Mouse (Mus musculus) liver, embryonic 15.5 days (tissue): ENCODE data around the gene Ttc17. TPM values are rescaled to one million over a fixed set of nuclear protein-coding genes. Genes with fewer than 3 reads are reported as not detected.

Source experiments
- ATAC-seq: fragments of 200-750 bp; cut with Nextera tagmentation; 2 replicates; pipeline ENCODE4 v1.8.0; 2017; ENCODE audit warnings: moderate number of reproducible peaks, mild to moderate bottlenecking, moderate library complexity; ENCODE audit not compliant: insufficient read depth
- H3K27ac ChIP-seq: fragments of 300-500 bp; sonication (generic); replicated peaks from 2 replicates; pipeline ENCODE4 v1.5.1; 2015; ENCODE audit warnings: mild to moderate bottlenecking, inconsistent platforms
- H3K27me3 ChIP-seq: fragments of 300-500 bp; sonication (generic); 2 replicates; pipeline ENCODE4 v1.6.1; 2015; ENCODE audit warnings: mild to moderate bottlenecking, inconsistent platforms
- H3K36me3 ChIP-seq: fragments of 300-500 bp; sonication (generic); replicated peaks from 2 replicates; pipeline ENCODE4 v1.6.1; 2015; ENCODE audit warnings: moderate library complexity, mild to moderate bottlenecking, inconsistent platforms
- H3K4me1 ChIP-seq: fragments of 300-500 bp; sonication (generic); replicated peaks from 2 replicates; pipeline ENCODE4 v1.6.1; 2015; ENCODE audit warnings: inconsistent platforms
- H3K4me2 ChIP-seq: fragments of 300-500 bp; sonication (generic); 2 replicates; pipeline ENCODE4 v1.6.1; 2015; ENCODE audit warnings: moderate library complexity, mild to moderate bottlenecking, inconsistent platforms
- H3K4me3 ChIP-seq: fragments of 300-500 bp; sonication (generic); replicated peaks from 2 replicates; pipeline ENCODE4 v1.5.1; 2015; ENCODE audit warnings: mild to moderate bottlenecking, inconsistent platforms
- H3K9ac ChIP-seq: fragments of 300-500 bp; sonication (generic); 2 replicates; pipeline ENCODE4 v1.6.1; 2015; ENCODE audit warnings: moderate library complexity, mild to moderate bottlenecking, inconsistent platforms
- H3K9me3 ChIP-seq: fragments of 300-500 bp; sonication (generic); replicated peaks from 2 replicates; pipeline ENCODE4 v1.6.1; 2016; ENCODE audit warnings: inconsistent platforms
- WGBS: fragments of 180-500 bp; shearing (Covaris S2); methylation state at CpG from one replicate; pipeline ENCODE4 v1.1.7; 2015; ENCODE audit warnings: mixed read lengths; ENCODE audit not compliant: insufficient replicate concordance; 5-methylcytosine and 5-hydroxymethylcytosine counted together
- polyA plus RNA-seq: library from polyadenylated mRNA; unstranded; fragments of >200 nt; fragmentation: Nextera tagmentation; extraction: Ambion mirVana; gene quantifications from 2 replicates; pipeline ENCODE4 v1.2.1, GENCODE M21; 2015

The Ttc17 gene
- polyA plus RNA-seq, 1 experiment from 2014 or later, result 6.2 TPM

GRCm38 (mm10) chr2:94290483-94290882, 116.0 kb downstream of the Ttc17 start:
- Histone ChIP-seq H3K27me3 (no peaks in the 10 kb centered on the region; the same call in none of the 2 replicates), H3K9me3 (no peaks in the 10 kb centered on the region), H3K27ac (no peak overlapping the region), H3K4me1 (no peaks in the 10 kb centered on the region), H3K4me3 (no peak overlapping the region), H3K4me2 (no peak overlapping the region), H3K36me3 (no peaks in the 10 kb centered on the region), H3K9ac (no peak overlapping the region)
- ATAC-seq, result no peak
- 1% methylated on average over 5 of the region's 5 CpGs for WGBS

DNA sequence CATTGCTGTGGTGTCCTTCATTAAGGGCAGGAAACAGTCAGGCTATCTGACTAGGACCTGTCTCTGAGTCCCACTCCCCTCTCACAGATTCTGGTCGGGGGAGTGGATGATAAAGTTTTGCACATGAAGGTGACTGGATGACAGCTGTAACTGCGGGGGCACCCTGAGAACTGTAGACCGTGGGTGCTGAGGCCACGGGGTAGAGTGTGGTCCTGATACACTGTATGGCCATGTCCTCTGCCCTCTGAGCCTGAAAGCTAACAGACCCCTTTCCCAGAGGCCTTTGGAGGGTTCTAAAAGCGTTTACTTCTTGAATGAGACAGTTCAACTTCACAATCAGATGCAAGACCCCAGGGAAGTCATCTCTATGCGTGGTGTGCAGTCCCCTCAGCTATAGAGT, 116.8 kb downstream of the Ttc17 start:
- no peak overlapping the region for H3K4me2 ChIP-seq
- H3K36me3 ChIP-seq, result no peaks in the 10 kb centered on the region
- no peak overlapping the region for H3K4me3 ChIP-seq
- H3K4me1 ChIP-seq, result no peaks in the 10 kb centered on the region
- no peak overlapping the region for H3K27ac ChIP-seq
- no peaks in the 10 kb centered on the region for H3K9me3 ChIP-seq
- 52% methylated on average over 6 of the region's 6 CpGs for WGBS
- no peak overlapping the region for H3K9ac ChIP-seq
- no peak for ATAC-seq
- H3K27me3 ChIP-seq, result no peaks in the 10 kb centered on the region; the same call in none of the 2 replicates

DNA sequence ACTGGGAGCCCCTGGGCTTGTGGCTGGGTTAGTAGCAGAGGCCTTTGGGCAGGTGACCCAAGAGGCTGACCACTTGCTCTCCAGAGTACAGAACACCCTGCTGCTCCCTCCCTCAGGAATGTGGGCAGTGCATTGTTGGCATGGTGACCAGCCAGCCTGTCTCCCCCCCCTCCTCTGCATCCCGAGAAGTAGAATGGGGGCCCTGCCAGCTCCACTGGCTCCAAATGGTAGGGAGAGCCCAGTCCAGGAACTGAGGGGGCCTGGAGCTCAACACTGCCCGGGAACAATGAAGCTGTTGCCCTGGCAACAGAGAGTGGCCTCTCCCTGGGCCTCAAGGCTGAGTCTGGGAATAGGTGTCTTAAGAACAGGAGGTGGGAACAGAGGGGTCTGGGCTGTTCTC, 117.3 kb downstream of the Ttc17 start:
- H3K27me3 ChIP-seq, result no peaks in the 10 kb centered on the region; the same call in none of the 2 replicates
- H3K4me1 ChIP-seq, result no peaks in the 10 kb centered on the region
- ATAC-seq, result no peak
- 7% methylated on average over 2 of the region's 2 CpGs for WGBS
- no peaks in the 10 kb centered on the region for H3K36me3 ChIP-seq
- H3K9ac ChIP-seq, result no peak overlapping the region
- H3K9me3 ChIP-seq, result no peaks in the 10 kb centered on the region
- H3K4me3 ChIP-seq, result no peak overlapping the region
- no peak overlapping the region for H3K4me2 ChIP-seq
- H3K27ac ChIP-seq, result no peak overlapping the region

DNA sequence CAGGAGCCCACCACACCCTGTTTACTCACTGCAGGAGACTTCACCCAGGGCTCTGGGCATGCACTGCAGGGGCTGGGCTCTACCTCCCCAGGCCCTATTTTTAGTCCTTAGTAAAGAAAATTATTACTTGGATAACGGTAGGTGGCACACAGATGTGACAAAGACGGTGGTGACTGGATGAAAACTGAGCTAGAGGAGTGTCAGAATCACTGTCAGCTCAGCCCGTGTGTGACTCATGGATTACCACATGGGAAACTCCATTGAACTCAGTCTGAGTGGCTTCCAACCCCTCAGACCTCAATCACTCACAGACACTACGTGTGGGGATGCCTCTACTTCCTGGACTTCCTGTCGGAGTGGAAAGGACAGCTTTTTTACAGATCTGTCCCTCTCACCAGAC, 118.4 kb downstream of the Ttc17 start:
- no peak overlapping the region for H3K27ac ChIP-seq
- no peaks in the 10 kb centered on the region for H3K36me3 ChIP-seq
- no peak overlapping the region for H3K4me3 ChIP-seq
- no peaks in the 10 kb centered on the region for H3K9me3 ChIP-seq
- ATAC-seq, result no peak
- H3K27me3 ChIP-seq, result no peaks in the 10 kb centered on the region; the same call in none of the 2 replicates
- no peak overlapping the region for H3K9ac ChIP-seq
- no peaks in the 10 kb centered on the region for H3K4me1 ChIP-seq
- 26% methylated on average over 5 of the region's 5 CpGs for WGBS
- H3K4me2 ChIP-seq, result no peak overlapping the region

GRCm38 (mm10) chr2:94287435-94287834, 119.1 kb downstream of the Ttc17 start:
- 62% methylated on average over 7 of the region's 7 CpGs for WGBS
- Histone ChIP-seq H3K4me2 (no peak overlapping the region), H3K27ac (no peak overlapping the region), H3K4me3 (no peak overlapping the region), H3K9ac (no peak overlapping the region), H3K27me3 (no peaks in the 10 kb centered on the region; the same call in none of the 2 replicates), H3K4me1 (no peaks in the 10 kb centered on the region), H3K36me3 (no peaks in the 10 kb centered on the region), H3K9me3 (no peaks in the 10 kb centered on the region)
- no peak for ATAC-seq

- H3K9me3 ChIP-seq, result no peaks in the 10 kb centered on the region
- no peaks in the 10 kb centered on the region for H3K4me1 ChIP-seq
- peaks cover 8% of the 10 kb centered on the region for H3K27me3 ChIP-seq
- 65% methylated on average over 6 of the region's 6 CpGs for WGBS
- no peak for ATAC-seq
- no peak overlapping the region for H3K4me2 ChIP-seq
- no peaks in the 10 kb centered on the region for H3K36me3 ChIP-seq
- no peak overlapping the region for H3K27ac ChIP-seq
- no peak overlapping the region for H3K9ac ChIP-seq
- no peak overlapping the region for H3K4me3 ChIP-seq
Observed at GRCm38 (mm10) chr2:94283526-94283925, 123.0 kb downstream of the Ttc17 start.

GRCm38 (mm10) chr2:94279596-94279995, 126.9 kb downstream of the Ttc17 start:
- ATAC-seq, result no peak
- H3K27me3 ChIP-seq, result peaks cover 26% of the 10 kb centered on the region
- H3K4me2 ChIP-seq, result no peak overlapping the region
- H3K4me1 ChIP-seq, result no peaks in the 10 kb centered on the region
- no peak overlapping the region for H3K9ac ChIP-seq
- H3K4me3 ChIP-seq, result no peak overlapping the region
- no peak overlapping the region for H3K27ac ChIP-seq
- WGBS, result 57% methylated on average over 5 of the region's 5 CpGs
- H3K36me3 ChIP-seq, result no peaks in the 10 kb centered on the region
- no peaks in the 10 kb centered on the region for H3K9me3 ChIP-seq

DNA sequence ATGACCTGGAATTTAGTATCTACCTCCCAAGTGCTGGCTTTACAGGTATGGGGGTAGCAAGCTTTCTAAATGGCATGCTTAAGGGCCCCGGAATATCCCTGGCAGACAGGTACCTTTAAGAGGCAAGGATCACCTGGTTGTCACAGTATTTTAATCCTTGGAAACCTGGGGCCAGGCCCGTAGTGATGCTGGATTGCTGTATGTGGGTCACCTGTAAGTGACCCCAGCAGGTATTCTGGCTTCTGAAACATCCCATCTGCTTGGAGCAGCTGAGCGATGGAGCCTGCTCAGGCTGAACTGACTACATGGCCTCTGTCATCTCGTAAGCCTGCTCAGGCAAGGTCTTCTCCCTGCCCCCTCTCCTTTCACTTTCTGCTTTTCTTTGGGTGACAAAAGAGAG, 130.4 kb downstream of the Ttc17 start:
- ATAC-seq, result no peak
- H3K27me3 ChIP-seq, result peaks cover 61% of the 10 kb centered on the region
- no peak overlapping the region for H3K4me2 ChIP-seq
- no peaks in the 10 kb centered on the region for H3K9me3 ChIP-seq
- H3K4me1 ChIP-seq, result peaks cover 10% of the 10 kb centered on the region
- WGBS, result 56% methylated on average over 4 of the region's 4 CpGs
- H3K4me3 ChIP-seq, result no peak overlapping the region
- H3K27ac ChIP-seq, result no peak overlapping the region
- H3K9ac ChIP-seq, result no peak overlapping the region
- no peaks in the 10 kb centered on the region for H3K36me3 ChIP-seq

DNA sequence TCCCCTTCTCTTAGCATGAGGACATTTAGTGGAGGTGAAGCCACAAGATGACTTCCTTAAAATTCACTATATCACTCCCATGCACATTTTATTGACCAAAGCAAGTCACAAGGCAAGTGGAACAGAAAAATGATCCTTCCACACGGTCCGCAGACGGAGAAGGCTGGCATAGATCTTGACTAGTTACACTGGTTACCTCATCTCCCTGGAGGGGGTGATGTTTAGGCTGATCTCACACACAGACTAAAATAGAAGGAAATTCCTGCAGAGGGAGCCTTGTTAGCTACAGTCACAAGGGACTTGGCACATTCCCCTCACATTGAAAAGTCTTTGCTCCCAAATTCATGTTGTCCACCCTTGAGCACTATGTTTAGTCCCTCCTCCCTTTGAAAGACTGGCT, 130.8 kb downstream of the Ttc17 start:
- Histone ChIP-seq H3K9ac (no peak overlapping the region), H3K27ac (no peak overlapping the region), H3K4me2 (no peak overlapping the region), H3K36me3 (no peaks in the 10 kb centered on the region), H3K27me3 (peaks cover 63% of the 10 kb centered on the region), H3K4me3 (no peak overlapping the region), H3K4me1 (peaks cover 10% of the 10 kb centered on the region), H3K9me3 (no peaks in the 10 kb centered on the region)
- 63% methylated on average over 3 of the region's 3 CpGs for WGBS
- ATAC-seq, result no peak

- ATAC-seq, result peak; percentile 49; the same call in 1 of the 2 replicates
- Histone ChIP-seq H3K9me3 (no peaks in the 10 kb centered on the region), H3K4me1 (peaks cover 10% of the 10 kb centered on the region), H3K27me3 (peaks cover 56% of the 10 kb centered on the region), H3K4me2 (peak overlapping the region; percentile 73), H3K9ac (no peak overlapping the region), H3K27ac (no peak overlapping the region), H3K36me3 (no peaks in the 10 kb centered on the region), H3K4me3 (peak overlapping the region; percentile 46)
- under 1% methylated on average over 70 of the region's 72 CpGs for WGBS
Observed at GRCm38 (mm10) chr2:94273154-94274021, 133.1 kb downstream of the Ttc17 start.

DNA sequence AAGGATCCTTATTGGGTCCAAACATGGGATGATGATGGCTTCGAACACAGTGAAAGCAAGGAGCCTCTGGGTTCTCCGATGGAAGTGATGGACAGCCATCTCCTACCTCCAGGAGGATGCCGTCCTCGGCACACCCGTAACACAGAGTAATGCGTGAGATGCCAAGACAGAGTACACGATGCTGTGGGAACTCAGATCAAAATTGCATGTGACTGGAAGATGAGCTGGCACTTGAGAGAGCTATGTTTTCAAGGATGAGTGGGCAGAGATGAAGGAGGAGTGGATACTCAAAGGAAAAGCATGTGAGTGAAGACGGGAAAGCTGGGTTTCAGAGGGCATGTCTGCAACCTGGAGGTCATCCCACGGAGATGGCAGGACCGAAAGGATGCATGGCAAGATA, 135.3 kb downstream of the Ttc17 start:
- Histone ChIP-seq H3K27ac (no peak overlapping the region), H3K4me1 (peaks cover 10% of the 10 kb centered on the region), H3K9ac (no peak overlapping the region), H3K4me3 (no peak overlapping the region), H3K36me3 (no peaks in the 10 kb centered on the region), H3K9me3 (no peaks in the 10 kb centered on the region), H3K4me2 (no peak overlapping the region), H3K27me3 (peaks cover 68% of the 10 kb centered on the region)
- no peak for ATAC-seq
- 69% methylated on average over 10 of the region's 10 CpGs for WGBS
